Mouse (Mus musculus) gastrocnemius, adult 2 months (tissue): Measurements from ENCODE around the gene Josd1. TPM values are rescaled to one million over a fixed set of nuclear protein-coding genes. Genes with fewer than 3 reads are reported as not detected.

ENCODE experiments used
- DNase-seq: peaks from one replicate; pipeline ENCODE4 v3.0.0; 2022
- H3K27ac ChIP-seq: fragments of 200-600 bp; 2 replicates; pipeline ENCODE4 v1.8.1; 2022; ENCODE audit warnings: mild to moderate bottlenecking
- H3K4me3 ChIP-seq: fragments of 200-600 bp; 2 replicates; pipeline ENCODE4 v1.8.1; 2022; ENCODE audit warnings: mild to moderate bottlenecking, moderate library complexity
- CTCF ChIP-seq: fragments of 200-600 bp; IDR thresholded peaks from 2 replicates; pipeline ENCODE4 v1.8.1; 2022; ENCODE audit warnings: antibody characterized with exemption, mild to moderate bottlenecking, moderate library complexity
- intact Hi-C: fragments of 180-260 bp; cut with DNase I; formaldehyde crosslinking; loops from one replicate; pipeline ENCODE4 v1.15.1; 2025
- total RNA-seq, 2 experiments: library from RNA; stranded (reverse); gene quantifications; 2 replicates each; pipeline ENCODE4 v1.2.3; 2021

Josd1 gene
- total RNA-seq, 2 experiments from 2014 or later, result 12.3 to 18.7 TPM

DNA sequence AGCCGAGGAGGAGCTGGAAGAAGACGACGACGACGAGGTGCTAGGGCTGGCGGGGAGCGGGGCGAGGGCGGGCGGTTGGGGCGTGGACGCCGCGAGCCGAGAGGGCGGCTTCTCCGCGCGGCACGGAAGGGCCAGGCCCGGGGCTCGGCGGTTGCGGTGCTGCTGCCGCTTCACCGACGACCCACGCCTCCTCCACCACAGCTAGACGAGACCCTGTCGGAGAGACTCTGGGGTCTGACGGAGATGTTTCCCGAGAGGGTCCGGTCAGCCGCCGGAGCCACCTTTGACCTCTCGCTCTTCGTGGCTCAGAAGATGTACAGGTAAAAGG, 16.8 kb downstream of the Josd1 start:
- DNase-seq, result no peak
- intact Hi-C loops, result loop anchor here (1.0 kb wide), 1 partner anchor 12 kb away; no protein-coding TSS in a partner anchor

DNA sequence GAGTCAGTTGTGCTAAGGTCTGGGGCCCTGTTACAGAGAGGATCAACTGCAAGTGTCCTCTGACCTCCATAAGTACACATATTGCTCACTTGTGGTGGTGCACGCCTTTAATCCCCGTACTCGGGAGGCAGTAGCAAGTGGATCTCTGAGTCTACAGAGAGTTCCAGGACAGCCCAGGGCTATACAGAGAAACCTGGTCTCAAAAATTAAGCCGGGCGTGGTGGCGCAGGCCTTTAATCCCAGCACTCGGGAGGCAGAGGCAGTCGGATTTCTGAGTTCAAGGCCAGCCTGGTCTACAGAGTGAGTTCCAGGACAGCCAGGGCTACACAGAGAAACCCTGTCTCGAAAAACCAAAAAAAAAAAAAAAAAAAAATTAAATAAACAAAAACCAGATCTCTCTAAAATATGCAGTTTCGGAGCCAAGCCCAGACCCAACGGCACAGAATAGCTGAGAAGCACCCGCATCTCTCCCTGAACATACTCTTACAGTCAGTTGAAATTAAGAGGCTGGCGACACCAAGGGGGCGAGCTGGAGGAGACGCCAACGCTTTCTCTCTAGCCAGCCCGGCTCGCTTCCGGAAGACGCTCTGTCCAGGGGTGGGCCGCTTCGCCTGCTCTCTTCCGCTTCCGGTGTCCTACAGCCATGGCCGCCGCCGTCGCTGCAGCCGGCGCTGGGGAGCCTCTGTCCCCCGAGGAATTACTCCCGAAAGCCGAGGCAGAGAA, 17.3 kb downstream of the Josd1 start, which contains the start of gene Tomm22:
TSS of gene Tomm22 (plus strand) at position 613 of the 723 bp plus-strand sequence.
- peak within 1 kb of the TSS; percentile 89 for H3K27ac ChIP-seq
- peak; percentile 94 for DNase-seq
- H3K4me3 ChIP-seq, result peak within 1 kb of the TSS; percentile 98
- TF ChIP-seq CTCF, result peak; percentile 67
- intact Hi-C loops, result no loop called here

More for the DNA sequence above, 16.8 kb downstream of the Josd1 start:
- H3K4me3 ChIP-seq, result peak overlapping the region; percentile 98
- no peak for TF ChIP-seq CTCF
- peak overlapping the region; percentile 89 for H3K27ac ChIP-seq

DNA sequence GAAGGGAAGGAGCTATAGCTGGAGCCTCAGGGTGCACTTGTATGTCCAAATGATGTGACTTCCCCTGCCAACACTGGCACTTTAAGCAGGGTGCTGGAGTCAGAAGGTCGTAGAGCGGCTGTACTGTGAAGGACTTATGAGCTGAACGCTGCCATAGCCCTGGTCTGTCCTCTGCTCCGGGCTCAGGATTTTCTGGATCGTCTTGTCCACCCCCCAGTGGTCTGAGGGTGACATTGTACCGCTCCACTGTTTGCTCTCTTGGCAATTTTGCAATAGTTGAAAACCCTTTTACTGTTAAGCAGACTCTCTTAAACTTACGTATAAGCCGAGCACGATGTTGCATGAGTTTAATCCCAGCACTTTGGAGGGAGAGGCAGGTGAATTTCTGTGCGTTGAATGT, 18.5 kb downstream of the Josd1 start:
- no peak overlapping the region for H3K4me3 ChIP-seq
- H3K27ac ChIP-seq, result no peak overlapping the region
- intact Hi-C loops, result no loop called here
- DNase-seq, result no peak
- TF ChIP-seq CTCF, result peak; percentile 18; the same call in 1 of the 2 replicates

- Histone ChIP-seq H3K27ac (no peak overlapping the region), H3K4me3 (no peak overlapping the region)
- TF ChIP-seq CTCF, result no peak
- intact Hi-C loops, result no loop called here
- no peak for DNase-seq
Observed at GRCm38 (mm10) chr15:79664666-79665065, 23.1 kb downstream of the Josd1 start.

DNA sequence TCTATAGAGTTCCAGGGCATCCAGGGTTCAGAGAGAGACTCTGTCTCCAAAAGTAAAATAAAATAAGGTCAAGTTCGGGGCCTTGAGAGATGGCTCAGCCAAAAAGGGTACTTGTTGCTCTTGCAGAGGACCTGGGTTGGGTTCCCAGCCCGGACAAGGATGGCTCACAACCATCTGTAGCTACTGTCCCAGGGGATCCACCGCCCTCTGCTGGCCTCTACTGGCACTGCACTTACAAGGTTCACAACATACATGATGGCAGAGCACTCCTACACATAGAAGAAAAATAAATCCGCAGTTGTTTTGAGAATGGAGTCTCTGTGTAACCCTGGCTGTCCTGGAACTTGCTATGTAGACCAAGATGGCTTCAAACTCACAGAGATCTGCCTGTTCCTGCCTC, 25.9 kb downstream of the Josd1 start:
- peak; percentile 42 for DNase-seq
- intact Hi-C loops, result no loop called here
- Histone ChIP-seq H3K4me3 (no peak overlapping the region), H3K27ac (no peak overlapping the region)
- TF ChIP-seq CTCF, result peak; percentile 59

- peak within 1 kb of the TSS; percentile 93 for H3K27ac ChIP-seq
- peak within 1 kb of the TSS; percentile 96 for H3K4me3 ChIP-seq
- intact Hi-C loops, result loop anchor here (5.0 kb wide), 1 partner anchor 426 kb away; no protein-coding TSS in a partner anchor
- peak; percentile 97 for DNase-seq
- no peak for TF ChIP-seq CTCF
Observed at GRCm38 (mm10) chr15:79658531-79659375, 29.0 kb downstream of the Josd1 start, which contains the start of the genes Fam227a and Cby1. Gene Fam227a, minus strand, starts transcription at chr15:79658956. Gene Cby1, plus strand, starts transcription at chr15:79659199.

- peak; percentile 83 for DNase-seq
- peak overlapping the region; percentile 96 for H3K4me3 ChIP-seq
- peak overlapping the region; percentile 93 for H3K27ac ChIP-seq
- TF ChIP-seq CTCF, result peak; percentile 73
- intact Hi-C loops, result loop anchor here (5.0 kb wide), 1 partner anchor 426 kb away; no protein-coding TSS in a partner anchor
Observed at GRCm38 (mm10) chr15:79657837-79658530, 29.7 kb downstream of the Josd1 start.

GRCm38 (mm10) chr15:79656451-79656850, 31.3 kb downstream of the Josd1 start:
- DNase-seq, result no peak
- Histone ChIP-seq H3K4me3 (no peak overlapping the region), H3K27ac (no peak overlapping the region)
- TF ChIP-seq CTCF, result no peak
- intact Hi-C loops, result loop anchor here (5.0 kb wide), 1 partner anchor 424 kb away; no protein-coding TSS in a partner anchor

GRCm38 (mm10) chr15:79651481-79651880, 36.2 kb downstream of the Josd1 start:
- no peak overlapping the region for H3K4me3 ChIP-seq
- no peak overlapping the region for H3K27ac ChIP-seq
- intact Hi-C loops, result no loop called here
- peak; percentile 63 for TF ChIP-seq CTCF
- DNase-seq, result no peak

DNA sequence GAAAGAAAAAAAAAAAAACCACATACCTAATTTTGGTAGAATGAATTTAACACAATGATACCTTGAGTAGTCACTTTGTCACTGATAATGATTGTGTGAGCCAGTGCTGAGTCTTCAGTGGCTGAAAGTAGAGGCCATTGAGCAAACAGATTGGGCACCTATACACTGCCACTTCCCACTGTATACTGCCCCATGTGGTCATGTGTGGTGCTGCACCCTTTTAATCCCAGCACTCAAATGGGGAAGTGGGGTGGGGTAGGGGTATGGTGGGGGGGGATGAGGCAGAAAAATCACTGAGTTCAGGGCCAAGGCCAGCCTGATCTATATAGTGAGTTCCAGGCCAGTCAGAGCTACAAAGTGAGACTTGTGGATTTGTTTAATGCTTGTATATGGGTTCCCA, 37.1 kb downstream of the Josd1 start:
- intact Hi-C loops, result no loop called here
- Histone ChIP-seq H3K27ac (no peak overlapping the region), H3K4me3 (no peak overlapping the region)
- DNase-seq, result no peak
- peak; percentile 65 for TF ChIP-seq CTCF

- H3K4me3 ChIP-seq, result no peak overlapping the region
- no peak for DNase-seq
- no peak for TF ChIP-seq CTCF
- no peak overlapping the region for H3K27ac ChIP-seq
- intact Hi-C loops, result no loop called here
Observed at GRCm38 (mm10) chr15:79648130-79648529, 39.6 kb downstream of the Josd1 start.

GRCm38 (mm10) chr15:79645483-79645882, 42.2 kb downstream of the Josd1 start:
- no peak overlapping the region for H3K4me3 ChIP-seq
- intact Hi-C loops, result no loop called here
- DNase-seq, result no peak
- no peak for TF ChIP-seq CTCF
- no peak overlapping the region for H3K27ac ChIP-seq
